Mouse (Mus musculus): ENCODE data around the gene Cldn19. TPM values are rescaled to one million over a fixed set of nuclear protein-coding genes. Genes with fewer than 3 reads are reported as not detected.
"Not testable (repeated sequence)": the region's sequence is repeated elsewhere in the genome, so short reads cannot be mapped to it uniquely, and the experiment has no call there.

Gene Cldn19
- total RNA-seq, 2 experiments from 2014 or later: 0.86 to 1.1 TPM

GRCm38 (mm10) chr4:119259344-119260254, 4.4 kb downstream of the Cldn19 start:
- H3K4me3 ChIP-seq: no peak overlapping the region
- intact Hi-C loops (cut with DNase I): no loop called here
- H3K27ac ChIP-seq: peak overlapping the region; percentile 73
- no peak for DNase-seq
- no peak for TF ChIP-seq CTCF (IDR thresholded peaks at IDR 0.05)

GRCm38 (mm10) chr4:119261087-119261713, 6.0 kb downstream of the Cldn19 start:
- Histone ChIP-seq H3K27ac (peak overlapping the region; percentile 80), H3K4me3 (no peak overlapping the region)
- intact Hi-C loops (cut with DNase I): no loop called here
- DNase-seq: no peak
- TF ChIP-seq CTCF (IDR thresholded peaks at IDR 0.05): no peak

- no peak for TF ChIP-seq CTCF (IDR thresholded peaks at IDR 0.05)
- DNase-seq: no peak
- peak overlapping the region; percentile 80 for H3K27ac ChIP-seq
- H3K4me3 ChIP-seq: no peak overlapping the region
- intact Hi-C loops (cut with DNase I): no loop called here
Observed at GRCm38 (mm10) chr4:119262483-119262882, 7.3 kb downstream of the Cldn19 start.

- no peak for DNase-seq
- Histone ChIP-seq H3K27ac (peak overlapping the region; percentile 80), H3K4me3 (no peak overlapping the region)
- no peak for TF ChIP-seq CTCF (IDR thresholded peaks at IDR 0.05)
- intact Hi-C loops (cut with DNase I): no loop called here
Observed at GRCm38 (mm10) chr4:119263459-119263858, 8.2 kb downstream of the Cldn19 start.

GRCm38 (mm10) chr4:119266606-119267005, 11.4 kb downstream of the Cldn19 start:
- TF ChIP-seq CTCF (IDR thresholded peaks at IDR 0.05): no peak
- Histone ChIP-seq H3K4me3 (no peak overlapping the region), H3K27ac (peak overlapping the region; percentile 31; the same call in 1 of the 2 replicates)
- intact Hi-C loops (cut with DNase I): no loop called here
- DNase-seq: no peak

- no peak for TF ChIP-seq CTCF (IDR thresholded peaks at IDR 0.05)
- Histone ChIP-seq H3K27ac (peak overlapping the region; percentile 87), H3K4me3 (peak overlapping the region; percentile 32; the same call in 1 of the 2 replicates)
- DNase-seq: no peak
- intact Hi-C loops (cut with DNase I): no loop called here
Observed at GRCm38 (mm10) chr4:119274627-119275026, 19.4 kb downstream of the Cldn19 start.

GRCm38 (mm10) chr4:119275226-119275625, 20.0 kb downstream of the Cldn19 start:
- peak; percentile 8; the same call in 1 of the 2 replicates for TF ChIP-seq CTCF (IDR thresholded peaks at IDR 0.05)
- intact Hi-C loops (cut with DNase I): no loop called here
- DNase-seq: no peak
- peak overlapping the region; percentile 32; the same call in 1 of the 2 replicates for H3K4me3 ChIP-seq
- peak overlapping the region; percentile 87 for H3K27ac ChIP-seq

GRCm38 (mm10) chr4:119275726-119276125, 20.5 kb downstream of the Cldn19 start:
- no peak for TF ChIP-seq CTCF (IDR thresholded peaks at IDR 0.05)
- no peak for DNase-seq
- Histone ChIP-seq H3K4me3 (peak overlapping the region; percentile 24; the same call in 1 of the 2 replicates), H3K27ac (peak overlapping the region; percentile 87)
- intact Hi-C loops (cut with DNase I): no loop called here

- H3K27ac ChIP-seq; H3K4me3 ChIP-seq; DNase-seq; intact Hi-C loops (cut with DNase I): not testable (repeated sequence)
Observed at GRCm38 (mm10) chr4:119278784-119279183, 23.6 kb downstream of the Cldn19 start.

GRCm38 (mm10) chr4:119284861-119285260, 29.6 kb downstream of the Cldn19 start:
- no peak for TF ChIP-seq CTCF (IDR thresholded peaks at IDR 0.05)
- DNase-seq: no peak
- intact Hi-C loops (cut with DNase I): no loop called here
- Histone ChIP-seq H3K27ac (no peak overlapping the region), H3K4me3 (no peak overlapping the region)

- DNase-seq: no peak
- intact Hi-C loops (cut with DNase I): no loop called here
- no peak for TF ChIP-seq CTCF (IDR thresholded peaks at IDR 0.05)
Observed at GRCm38 (mm10) chr4:119285336-119285735, 30.1 kb downstream of the Cldn19 start.

GRCm38 (mm10) chr4:119291921-119292320, 36.7 kb downstream of the Cldn19 start:
- intact Hi-C loops (cut with DNase I): loop anchor here (5.0 kb wide), 1 partner anchor 45 kb away; no protein-coding TSS in a partner anchor
- DNase-seq: no peak
- H3K4me3 ChIP-seq: peak overlapping the region; percentile 96
- TF ChIP-seq CTCF (IDR thresholded peaks at IDR 0.05): no peak
- H3K27ac ChIP-seq: 0 out of 2 replicates have a peak overlapping the region, but pooled peaks have one; percentile 28

More at GRCm38 (mm10) chr4:119285336-119285735, 30.1 kb downstream of the Cldn19 start:
- H3K27ac ChIP-seq: no peak overlapping the region; the same call in 1 of the 2 replicates
- H3K4me3 ChIP-seq: no peak overlapping the region
